Mouse (Mus musculus) cortical plate, adult 2 months (tissue): ENCODE data around the gene Phyh.

Experiments used
- CTCF ChIP-seq: fragments of 200-500 bp; IDR thresholded peaks from 2 replicates; pipeline ENCODE4 v1.5.1; 2011; ENCODE audit warnings: mild to moderate bottlenecking, control low read depth, low read length; ENCODE audit not compliant: insufficient read depth; ENCODE audit errors: extremely low read depth
- POLR2A ChIP-seq: fragments of 200-500 bp; IDR thresholded peaks from 2 replicates; pipeline ENCODE4 v1.6.1; 2011; ENCODE audit warnings: mild to moderate bottlenecking, low read length, control low read depth; ENCODE audit not compliant: insufficient read depth; ENCODE audit errors: extremely low read depth

DNA sequence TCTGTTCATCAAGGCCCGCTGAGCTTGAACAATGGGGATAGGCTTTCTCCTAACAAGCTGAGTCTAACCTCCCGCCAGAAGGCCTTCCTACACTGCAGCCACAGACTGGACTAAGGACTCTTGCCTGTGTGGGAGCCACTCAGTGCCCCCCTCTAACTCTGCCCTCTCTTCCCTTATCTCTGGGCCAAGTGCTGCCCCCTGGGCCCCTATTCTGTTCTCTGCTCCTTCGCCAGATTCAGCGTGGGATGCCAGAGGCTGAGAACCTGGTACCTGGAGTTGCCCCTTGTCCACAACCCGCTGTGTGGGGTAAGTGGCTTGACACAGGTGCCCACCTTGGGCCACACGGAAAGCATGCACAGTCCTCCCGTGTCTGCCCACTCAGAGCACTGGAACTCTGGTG, 4.9 kb upstream of the Phyh start:
- TF ChIP-seq CTCF, result no peak
- TF ChIP-seq POLR2A, result no peak
